Mouse (Mus musculus): ENCODE measurements at regions not wholly inside any gene's neighbourhood (a gene's known extent, or its start where the extent isn't known, plus 50 kb on each side); places are given as distances from the start of the nearest gene placed in this dataset.

GRCm38 (mm10) chr12:106961991-106962390 is 526.4 kb upstream of the 3110018I06Rik start:
- Histone ChIP-seq H3K4me1 (no peaks in the 10 kb centered on the region), H3K9ac (no peak overlapping the region), H3K27me3 (replicated peaks) (no peaks in the 10 kb centered on the region), H3K36me3 (no peaks in the 10 kb centered on the region), H3K4me2 (no peak overlapping the region), H3K27ac (no peak overlapping the region), H3K4me3 (replicated peaks) (no peak overlapping the region), H3K9me3 (no peaks in the 10 kb centered on the region)
- no peak for ATAC-seq (ENCODE audit: insufficient read depth, low FRiP score, low read depth)
- 70% methylated on average over 4 of the region's 4 CpGs for WGBS

GRCm38 (mm10) chr12:106963762-106964161 is 524.7 kb upstream of the 3110018I06Rik start:
- 64% methylated on average over 5 of the region's 5 CpGs for WGBS

GRCm38 (mm10) chr12:106969873-106970272 is 518.6 kb upstream of the 3110018I06Rik start:
- Histone ChIP-seq H3K4me2 (no peak overlapping the region), H3K36me3 (no peaks in the 10 kb centered on the region), H3K4me3 (replicated peaks) (no peak overlapping the region), H3K27me3 (replicated peaks) (no peaks in the 10 kb centered on the region), H3K4me1 (no peaks in the 10 kb centered on the region), H3K9ac (no peak overlapping the region), H3K9me3 (no peaks in the 10 kb centered on the region), H3K27ac (no peak overlapping the region)
- WGBS = 64% methylated on average over 5 of the region's 5 CpGs
- no peak for ATAC-seq (ENCODE audit: insufficient read depth, low FRiP score, low read depth)

More at GRCm38 (mm10) chr12:106963762-106964161, 524.7 kb upstream of the 3110018I06Rik start:
- Histone ChIP-seq H3K27me3 (replicated peaks) (no peaks in the 10 kb centered on the region), H3K36me3 (no peaks in the 10 kb centered on the region), H3K4me3 (replicated peaks) (no peak overlapping the region), H3K4me2 (no peak overlapping the region), H3K9ac (no peak overlapping the region), H3K27ac (no peak overlapping the region), H3K4me1 (no peaks in the 10 kb centered on the region), H3K9me3 (no peaks in the 10 kb centered on the region)
- no peak for ATAC-seq (ENCODE audit: insufficient read depth, low FRiP score, low read depth)

- Histone ChIP-seq H3K9ac (no peak overlapping the region), H3K9me3 (no peaks in the 10 kb centered on the region), H3K27me3 (replicated peaks) (no peaks in the 10 kb centered on the region), H3K36me3 (no peaks in the 10 kb centered on the region), H3K4me1 (no peaks in the 10 kb centered on the region), H3K4me3 (replicated peaks) (no peak overlapping the region), H3K4me2 (no peak overlapping the region), H3K27ac (no peak overlapping the region)
- WGBS = 61% methylated on average over 3 of the region's 3 CpGs
- no peak for ATAC-seq (ENCODE audit: insufficient read depth, low FRiP score, low read depth)
These were observed 496.0 kb upstream of the 3110018I06Rik start for GRCm38 (mm10) chr12:106992421-106992820.

- Histone ChIP-seq H3K27ac (no peak overlapping the region), H3K9me3 (no peaks in the 10 kb centered on the region), H3K4me1 (no peaks in the 10 kb centered on the region), H3K9ac (no peak overlapping the region), H3K27me3 (replicated peaks) (no peaks in the 10 kb centered on the region), H3K4me2 (no peak overlapping the region), H3K36me3 (no peaks in the 10 kb centered on the region), H3K4me3 (replicated peaks) (no peak overlapping the region)
- ATAC-seq (ENCODE audit: insufficient read depth, low FRiP score, low read depth) = no peak
- 52% methylated on average over 4 of the region's 4 CpGs for WGBS
These were observed 495.4 kb upstream of the 3110018I06Rik start for GRCm38 (mm10) chr12:106993011-106993410.

GRCm38 (mm10) chr12:107010995-107011786 is 477.2 kb upstream of the 3110018I06Rik start:
- Histone ChIP-seq H3K4me2 (peak overlapping the region; percentile 17; the same call in 1 of the 2 replicates), H3K27ac (peak overlapping the region; percentile 4; the same call in 1 of the 2 replicates)
- ATAC-seq (ENCODE audit: insufficient read depth, low FRiP score, low read depth) = no peak

GRCm38 (mm10) chr12:107016801-107017200 is 471.6 kb upstream of the 3110018I06Rik start:
- 63% methylated on average over 2 of the region's 2 CpGs for WGBS
- no peak for ATAC-seq (ENCODE audit: insufficient read depth, low FRiP score, low read depth)

More at GRCm38 (mm10) chr12:107010995-107011786, 477.2 kb upstream of the 3110018I06Rik start:
- H3K4me3 ChIP-seq (replicated peaks) = no peak overlapping the region
- H3K9ac ChIP-seq = no peak overlapping the region
- 41% methylated on average over 20 of the region's 20 CpGs for WGBS
- H3K36me3 ChIP-seq = no peaks in the 10 kb centered on the region
- H3K9me3 ChIP-seq = no peaks in the 10 kb centered on the region
- H3K27me3 ChIP-seq (replicated peaks) = no peaks in the 10 kb centered on the region
- H3K4me1 ChIP-seq = no peaks in the 10 kb centered on the region

GRCm38 (mm10) chr12:107021806-107022205 is 466.6 kb upstream of the 3110018I06Rik start:
- Histone ChIP-seq H3K9me3 (no peaks in the 10 kb centered on the region), H3K36me3 (no peaks in the 10 kb centered on the region), H3K4me2 (no peak overlapping the region), H3K4me3 (replicated peaks) (no peak overlapping the region), H3K4me1 (no peaks in the 10 kb centered on the region), H3K27me3 (replicated peaks) (0 out of 2 replicates have a peak, but pooled peaks cover under 1% of the 10 kb centered on the region), H3K27ac (no peak overlapping the region), H3K9ac (no peak overlapping the region)
- WGBS = 65% methylated on average over 1 of the region's 1 CpGs
- ATAC-seq (ENCODE audit: insufficient read depth, low FRiP score, low read depth) = no peak

More at GRCm38 (mm10) chr12:107016801-107017200, 471.6 kb upstream of the 3110018I06Rik start:
- Histone ChIP-seq H3K27me3 (replicated peaks) (no peaks in the 10 kb centered on the region), H3K4me3 (replicated peaks) (no peak overlapping the region), H3K27ac (no peak overlapping the region), H3K4me1 (no peaks in the 10 kb centered on the region), H3K9me3 (no peaks in the 10 kb centered on the region), H3K4me2 (no peak overlapping the region), H3K36me3 (no peaks in the 10 kb centered on the region), H3K9ac (no peak overlapping the region)

GRCm38 (mm10) chr12:107026821-107027220 is 461.6 kb upstream of the 3110018I06Rik start:
- no peaks in the 10 kb centered on the region for H3K9me3 ChIP-seq
- H3K27ac ChIP-seq = no peak overlapping the region
- H3K4me3 ChIP-seq (replicated peaks) = no peak overlapping the region
- H3K4me1 ChIP-seq = no peaks in the 10 kb centered on the region
- H3K36me3 ChIP-seq = no peaks in the 10 kb centered on the region
- ATAC-seq (ENCODE audit: insufficient read depth, low FRiP score, low read depth) = no peak
- H3K4me2 ChIP-seq = no peak overlapping the region
- no peak overlapping the region for H3K9ac ChIP-seq
- WGBS = 82% methylated on average over 5 of the region's 5 CpGs
- 0 out of 2 replicates have a peak, but pooled peaks cover 5% of the 10 kb centered on the region for H3K27me3 ChIP-seq (replicated peaks)

GRCm38 (mm10) chr12:107027842-107028549 is 460.4 kb upstream of the 3110018I06Rik start:
- Histone ChIP-seq H3K4me1 (no peaks in the 10 kb centered on the region), H3K4me2 (no peak overlapping the region), H3K9me3 (no peaks in the 10 kb centered on the region), H3K27me3 (replicated peaks) (0 out of 2 replicates have a peak, but pooled peaks cover 5% of the 10 kb centered on the region), H3K27ac (no peak overlapping the region), H3K36me3 (no peaks in the 10 kb centered on the region), H3K9ac (no peak overlapping the region), H3K4me3 (replicated peaks) (no peak overlapping the region)
- 29% methylated on average over 23 of the region's 23 CpGs for WGBS
- no peak for ATAC-seq (ENCODE audit: insufficient read depth, low FRiP score, low read depth)

GRCm38 (mm10) chr12:107028985-107029384 is 459.4 kb upstream of the 3110018I06Rik start:
- no peak overlapping the region for H3K4me3 ChIP-seq (replicated peaks)
- H3K9me3 ChIP-seq = no peaks in the 10 kb centered on the region
- no peak for ATAC-seq (ENCODE audit: insufficient read depth, low FRiP score, low read depth)
- no peak overlapping the region for H3K27ac ChIP-seq
- H3K4me2 ChIP-seq = no peak overlapping the region
- WGBS = 51% methylated on average over 1 of the region's 1 CpGs
- no peaks in the 10 kb centered on the region for H3K4me1 ChIP-seq
- no peaks in the 10 kb centered on the region for H3K36me3 ChIP-seq
- H3K27me3 ChIP-seq (replicated peaks) = 0 out of 2 replicates have a peak, but pooled peaks cover 5% of the 10 kb centered on the region
- no peak overlapping the region for H3K9ac ChIP-seq

GRCm38 (mm10) chr12:107036357-107036756 is 452.1 kb upstream of the 3110018I06Rik start:
- WGBS = 72% methylated on average over 6 of the region's 6 CpGs
- no peak overlapping the region for H3K27ac ChIP-seq

More at GRCm38 (mm10) chr12:107036357-107036756, 452.1 kb upstream of the 3110018I06Rik start:
- Histone ChIP-seq H3K4me2 (no peak overlapping the region), H3K4me3 (replicated peaks) (no peak overlapping the region), H3K27me3 (replicated peaks) (no peaks in the 10 kb centered on the region), H3K9ac (no peak overlapping the region), H3K36me3 (no peaks in the 10 kb centered on the region), H3K4me1 (no peaks in the 10 kb centered on the region), H3K9me3 (no peaks in the 10 kb centered on the region)
- no peak for ATAC-seq (ENCODE audit: insufficient read depth, low FRiP score, low read depth)
